8 mouse cellular contexts compared by ENCODE assay signal in genomic region chr8:108709928-108710606, GRCm38 (mm10).
DNase-seq lines count a peak whose midpoint lies in the region; ATAC-seq lines count a peak whose summit lies in the region.

No protein-coding gene starts in this region.

- peaks cover 37% of the 10 kb centered on the region for H3K4me1 ChIP-seq in forebrain, embryonic 14.5 days (ENCODE audit: control insufficient read depth, insufficient read depth, low read length)

- ATAC-seq in forebrain, embryonic 14.5 days: no peak
- ATAC-seq in megakaryocyte, adult 5-6 weeks (ENCODE audit: poor library complexity, severe bottlenecking): peak; percentile 44

- H3K36me3 ChIP-seq in forebrain, embryonic 14.5 days (ENCODE audit: control insufficient read depth, insufficient read depth, low read length): no peaks in the 10 kb centered on the region

- H3K4me3 ChIP-seq in forebrain, embryonic 14.5 days (ENCODE audit: low read depth, low read length): no peak overlapping the region

- H3K27ac ChIP-seq in forebrain, embryonic 14.5 days (ENCODE audit: low read depth, low read length): peak overlapping the region; percentile 65; the same call in 1 of the 2 replicates

- 33% methylated on average over 13 of the region's 13 CpGs for WGBS in forebrain, embryonic 14.5 days

- peak; percentile 84 for DNase-seq in heart, adult 11 months
- DNase-seq in heart, postnatal 14 days: no peak
- peak; percentile 35 for DNase-seq in 416B (ENCODE audit: low read depth)
- no peak for DNase-seq in forebrain, embryonic 14.5 days (ENCODE audit: low spot score)
- DNase-seq in T-cell, adult 2 months (ENCODE audit: low spot score): no peak
- no peak for DNase-seq in spleen, adult 18-20 months
- no peak for DNase-seq in left cerebral cortex, adult 11 months (ENCODE audit: low spot score)

- H3K27me3 ChIP-seq in forebrain, embryonic 14.5 days (replicated peaks; ENCODE audit: control insufficient read depth, insufficient read depth, low read length): 0 out of 2 replicates have a peak, but pooled peaks cover 15% of the 10 kb centered on the region

- intact Hi-C loops in heart, postnatal 14 days (cut with DNase I): loop anchor here (5.0 kb wide), 2 partner anchors 87 to 202 kb away; no protein-coding TSS in a partner anchor

- H3K9me3 ChIP-seq in forebrain, embryonic 14.5 days (replicated peaks; ENCODE audit: control insufficient read depth, low read length): no peaks in the 10 kb centered on the region

- peak overlapping the region; percentile 33; the same call in 1 of the 2 replicates for H3K9ac ChIP-seq in forebrain, embryonic 14.5 days (ENCODE audit: low read length)

- peak overlapping the region; percentile 98 for H3K4me2 ChIP-seq in forebrain, embryonic 14.5 days (ENCODE audit: low read length)

Comparison
In these comparisons a context has a peak if more than half of its experiments do, and no peak if none do; other contexts are left out.
1. DNase-seq: peak in heart, adult 11 months (single experiment) and 416B (single experiment); none in heart, postnatal 14 days (0 of 2), forebrain, embryonic 14.5 days (single experiment), T-cell, adult 2 months (single experiment), spleen, adult 18-20 months (0 of 2) and left cerebral cortex, adult 11 months (single experiment).